In genomic region chr15:18890358-18890757, GRCm38 (mm10) we compare ENCODE assay signal across 23 mouse cellular contexts.
"Had no signal": no experiment of that assay in that cellular context is flagged by ENCODE, and none has a peak within 500 bp of the region (broad histone marks: within the 10 kb centered on the region; RNA-seq: fewer than 3 reads in every experiment).

No protein-coding gene starts in this region.

- H3K27me3 ChIP-seq: heart, embryonic 12.5 days; hindbrain, embryonic 13.5 days; hindbrain, embryonic 15.5 days; kidney, embryonic 15.5 days; limb, embryonic 12.5 days had no signal

- H3K36me3 ChIP-seq: heart, embryonic 10.5 days; heart, embryonic 12.5 days; hindbrain, embryonic 13.5 days; hindbrain, embryonic 15.5 days; kidney, embryonic 15.5 days; limb, embryonic 12.5 days had no signal

- H3K9me3 ChIP-seq: heart, embryonic 10.5 days; heart, embryonic 12.5 days; hindbrain, embryonic 13.5 days; hindbrain, embryonic 15.5 days; kidney, embryonic 15.5 days; limb, embryonic 12.5 days had no signal

- H3K4me3 ChIP-seq: heart, embryonic 10.5 days; heart, embryonic 12.5 days; hindbrain, embryonic 13.5 days; hindbrain, embryonic 15.5 days; kidney, embryonic 15.5 days; limb, embryonic 12.5 days had no signal

- H3K27ac ChIP-seq: heart, embryonic 10.5 days; hindbrain, embryonic 13.5 days; hindbrain, embryonic 15.5 days; hindbrain, postnatal 0 days; kidney, embryonic 15.5 days; kidney, postnatal 0 days; limb, embryonic 12.5 days had no signal

- H3K4me1 ChIP-seq: heart, embryonic 10.5 days; heart, embryonic 12.5 days; hindbrain, embryonic 13.5 days; hindbrain, embryonic 15.5 days; kidney, embryonic 15.5 days; limb, embryonic 12.5 days had no signal

- H3K9ac ChIP-seq: heart, embryonic 12.5 days; hindbrain, embryonic 13.5 days; hindbrain, embryonic 15.5 days; kidney, embryonic 15.5 days; limb, embryonic 12.5 days had no signal

- H3K4me2 ChIP-seq: heart, embryonic 12.5 days; hindbrain, embryonic 13.5 days; hindbrain, embryonic 15.5 days; kidney, embryonic 15.5 days; limb, embryonic 12.5 days had no signal

- DNase-seq: gastrocnemius, postnatal 14 days; gastrocnemius, postnatal 36 days; heart, adult 18-20 months; heart, postnatal 10 days; kidney, adult 11 months; kidney, adult 2 months; kidney, adult 9 months; kidney, postnatal 14 days; kidney, postnatal 36 days; layer of hippocampus, adult 9-11 months; layer of hippocampus, postnatal 36 days; left cerebral cortex, postnatal 4 days; liver had no signal

- ATAC-seq: forebrain, embryonic 16.5 days; hindbrain, postnatal 0 days; intestine, embryonic 16.5 days had no signal
